Mouse (Mus musculus) liver, adult 2 months (tissue): ENCODE results near the gene Katnal1.

Experiments
- CTCF ChIP-seq: fragments of 200-500 bp; IDR thresholded peaks from 2 replicates; pipeline ENCODE4 v1.5.1; 2011; ENCODE audit warnings: low read depth, low read length, control low read depth
- POLR2A ChIP-seq: fragments of 200-500 bp; IDR thresholded peaks from 2 replicates; pipeline ENCODE4 v1.6.1; 2011; ENCODE audit warnings: low read length, control low read depth; ENCODE audit not compliant: insufficient read depth; ENCODE audit errors: extremely low read depth

DNA sequence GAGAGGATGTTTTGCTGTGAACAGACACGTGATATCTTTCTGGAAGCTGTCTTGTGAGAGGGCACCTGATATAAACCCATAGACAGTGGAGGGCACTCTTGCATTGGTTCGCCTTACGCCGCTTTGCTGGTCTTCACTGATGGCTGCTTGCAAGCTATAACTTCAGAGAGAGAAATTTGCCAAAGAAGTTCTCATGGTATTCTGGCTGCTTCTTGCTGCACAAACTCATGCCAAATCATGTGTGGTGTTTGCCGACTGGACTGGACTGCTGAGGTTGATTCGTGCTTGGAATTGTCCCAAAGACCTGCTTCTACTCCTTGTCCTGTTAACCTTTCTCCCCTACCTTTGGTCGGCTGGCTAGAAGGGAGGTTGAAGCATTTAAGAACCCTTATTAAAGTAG, 29.8 kb downstream of the Katnal1 start:
- TF ChIP-seq POLR2A (no peak), CTCF (no peak)
